Mouse (Mus musculus) myocyte (in vitro differentiated cells): ENCODE data around the gene Ccer2. TPM values are rescaled to one million over a fixed set of nuclear protein-coding genes. Genes with fewer than 3 reads are reported as not detected.

Source experiments
- H3K27me3 ChIP-seq: one replicate; pipeline ENCODE4 v1.6.1; 2011; ENCODE audit not compliant: control insufficient read depth, insufficient read depth, insufficient read length
- H3K36me3 ChIP-seq: one replicate; pipeline ENCODE4 v1.6.1; 2011; ENCODE audit not compliant: control insufficient read depth, insufficient read depth
- H3K4me2 ChIP-seq: one replicate; pipeline ENCODE4 v1.6.1; 2011; ENCODE audit warnings: low read depth, control low read depth
- H3K4me3 ChIP-seq: one replicate; pipeline ENCODE4 v1.5.1; 2011; ENCODE audit warnings: mild to moderate bottlenecking, control low read depth, moderate library complexity
- H3K79me2 ChIP-seq: one replicate; pipeline ENCODE4 v1.6.1; 2011; ENCODE audit not compliant: control insufficient read depth, insufficient read depth
- H3ac ChIP-seq: one replicate; pipeline ENCODE4 v1.6.1; 2011; ENCODE audit not compliant: control insufficient read depth, insufficient read length
- CEBPB ChIP-seq: IDR thresholded peaks from 2 replicates; pipeline ENCODE4 v1.6.1; 2011; ENCODE audit warnings: mild to moderate bottlenecking, moderate library complexity; ENCODE audit not compliant: poor library complexity, insufficient read depth, severe bottlenecking
- E2F4 ChIP-seq: IDR thresholded peaks from one replicate; pipeline ENCODE4 v1.6.1; 2011; ENCODE audit warnings: mild to moderate bottlenecking, control low read depth, moderate library complexity; ENCODE audit not compliant: insufficient read depth
- MAX ChIP-seq: IDR thresholded peaks from one replicate; pipeline ENCODE4 v1.6.1; 2011; ENCODE audit warnings: low read depth, mild to moderate bottlenecking, control low read depth
- MYOD1 ChIP-seq, 3 experiments: IDR thresholded peaks; one replicate each; pipeline ENCODE4 v1.6.1; 2011; ENCODE audit warnings: control low read depth in 2 of 3, low read depth in 2 of 3, mild to moderate bottlenecking in 2 of 3, moderate library complexity in 1 of 3; ENCODE audit not compliant: insufficient read length in 2 of 3, control insufficient read depth in 1 of 3
- MYOG ChIP-seq, 3 experiments: IDR thresholded peaks; one replicate each; pipeline ENCODE4 v1.6.1; 2011; ENCODE audit warnings: control low read depth in 2 of 3, low read depth in 2 of 3, mild to moderate bottlenecking in 2 of 3; ENCODE audit not compliant: insufficient read length in 2 of 3, control insufficient read depth in 1 of 3, insufficient read depth in 1 of 3
- POLR2A ChIP-seq: IDR thresholded peaks from one replicate; pipeline ENCODE4 v1.6.1; 2011; ENCODE audit warnings: low read depth, mild to moderate bottlenecking, control low read depth, moderate library complexity; ENCODE audit not compliant: insufficient read length
- POLR2AphosphoS2 ChIP-seq: IDR thresholded peaks from one replicate; pipeline ENCODE4 v1.6.1; 2011; ENCODE audit warnings: low read depth, control low read depth; ENCODE audit not compliant: insufficient read length
- REST ChIP-seq: IDR thresholded peaks from one replicate; pipeline ENCODE4 v1.6.1; 2011; ENCODE audit warnings: mild to moderate bottlenecking, control low read depth, moderate library complexity; ENCODE audit not compliant: insufficient read depth, insufficient read length
- SRF ChIP-seq: IDR thresholded peaks from one replicate; pipeline ENCODE4 v1.6.1; 2011; ENCODE audit warnings: low read depth; ENCODE audit not compliant: control insufficient read depth, insufficient read length
- TCF12 ChIP-seq: IDR thresholded peaks from one replicate; pipeline ENCODE4 v1.6.1; 2011; ENCODE audit warnings: mild to moderate bottlenecking, control low read depth; ENCODE audit not compliant: poor library complexity, insufficient read depth, severe bottlenecking
- TCF3 ChIP-seq: IDR thresholded peaks from one replicate; pipeline ENCODE4 v1.6.1; 2011; ENCODE audit warnings: low read depth, control low read depth; ENCODE audit not compliant: insufficient read length
- USF1 ChIP-seq: IDR thresholded peaks from one replicate; pipeline ENCODE4 v1.6.1; 2011; ENCODE audit warnings: low read depth, mild to moderate bottlenecking, control low read depth, moderate library complexity
- polyA plus RNA-seq: library from polyadenylated mRNA; unstranded; fragments of >200 nt; fragmentation: generic; extraction: Trizol; gene quantifications from one replicate; pipeline ENCODE4 v1.2.1, GENCODE M21; 2012; ENCODE audit warnings: missing spikeins

Gene Ccer2
- polyA plus RNA-seq, 1 experiment, result not detected

- Histone ChIP-seq H3K4me2 (no peak overlapping the region), H3K79me2 (peaks cover 6% of the 10 kb centered on the region), H3K27me3 (no peaks in the 10 kb centered on the region), H3ac (no peak overlapping the region), H3K36me3 (peaks cover 2% of the 10 kb centered on the region), H3K4me3 (no peak overlapping the region)
- TF ChIP-seq POLR2A (no peak), TCF3 (no peak), E2F4 (no peak), REST (no peak), MAX (no peak), SRF (no peak), USF1 (no peak), MYOD1 (IDR thresholded peaks at IDR 0.05; ENCODE audit: control insufficient read depth in 1 of 3, insufficient read length in 2 of 3, low read depth in 2 of 3) (no peak), TCF12 (no peak), MYOG (IDR thresholded peaks at IDR 0.05; ENCODE audit: control insufficient read depth in 1 of 3, insufficient read depth in 1 of 3, insufficient read length in 2 of 3, low read depth in 2 of 3) (no peak), POLR2AphosphoS2 (no peak), CEBPB (no peak)
These were observed 50.9 kb downstream of the Ccer2 start for GRCm38 (mm10) chr7:28806869-28807268.

GRCm38 (mm10) chr7:28807641-28808220 is 51.8 kb downstream of the Ccer2 start:
- H3K36me3 ChIP-seq, result peaks cover 4% of the 10 kb centered on the region
- H3ac ChIP-seq, result peak overlapping the region; percentile 95
- peaks cover 14% of the 10 kb centered on the region for H3K79me2 ChIP-seq
- peak overlapping the region; percentile 67 for H3K4me3 ChIP-seq
- H3K4me2 ChIP-seq, result peak overlapping the region; percentile 99
- no peaks in the 10 kb centered on the region for H3K27me3 ChIP-seq
- TF ChIP-seq TCF12 (no peak), MAX (no peak), USF1 (no peak)

- H3K36me3 ChIP-seq, result peaks cover 10% of the 10 kb centered on the region
- H3K4me2 ChIP-seq, result peak within 1 kb of the TSS; percentile 99
- TF ChIP-seq E2F4 (no peak), TCF3 (no peak), POLR2AphosphoS2 (peak; percentile 56), POLR2A (peak; percentile 64), MYOD1 (IDR thresholded peaks at IDR 0.05; ENCODE audit: control insufficient read depth in 1 of 3, insufficient read length in 2 of 3, low read depth in 2 of 3) (peak in 2 of 3 experiments; percentile 75 to 86), MYOG (IDR thresholded peaks at IDR 0.05; ENCODE audit: control insufficient read depth in 1 of 3, insufficient read depth in 1 of 3, insufficient read length in 2 of 3, low read depth in 2 of 3) (peak; percentile 41 to 88 (median 51))
- H3K27me3 ChIP-seq, result no peaks in the 10 kb centered on the region
- H3K79me2 ChIP-seq, result peaks cover 21% of the 10 kb centered on the region
- H3ac ChIP-seq, result peak within 1 kb of the TSS; percentile 95
- peak within 1 kb of the TSS; percentile 67 for H3K4me3 ChIP-seq
These were observed 52.4 kb downstream of the Ccer2 start, which contains the start of gene Hnrnpl for GRCm38 (mm10) chr7:28808221-28808941. Gene Hnrnpl (plus strand): TSS chr7:28808541.

Other genes starting within 250 kb of the Ccer2 start
- gene Ifnl2, start 245.7 kb upstream of the Ccer2 start, polyA plus RNA-seq, result not detected
- not detected for gene Ifnl3, start 233.3 kb upstream of the Ccer2 start, polyA plus RNA-seq
- not detected for gene Sycn, start 215.3 kb upstream of the Ccer2 start, polyA plus RNA-seq
- gene Nccrp1, start 208.9 kb upstream of the Ccer2 start, polyA plus RNA-seq, result 0.07 TPM
- gene Samd4b, start 158.0 kb upstream of the Ccer2 start, polyA plus RNA-seq, result 29.4 TPM
- 27.5 TPM for gene Pak4, start 158.0 kb upstream of the Ccer2 start, polyA plus RNA-seq
- gene Acp7, start 124.8 kb upstream of the Ccer2 start, polyA plus RNA-seq, result not detected
- gene Fbxo27, start 63.3 kb upstream of the Ccer2 start, polyA plus RNA-seq, result not detected
- gene Fbxo17, start 39.4 kb upstream of the Ccer2 start, polyA plus RNA-seq, result 33.1 TPM
- 132 TPM for gene Mrps12, start 14.4 kb upstream of the Ccer2 start, polyA plus RNA-seq
- gene Sars2, start 14.2 kb upstream of the Ccer2 start, polyA plus RNA-seq, result 10.5 TPM
- gene Sirt2, start 10.6 kb downstream of the Ccer2 start, polyA plus RNA-seq, result 100.0 TPM
- gene Nfkbib, start 11.3 kb downstream of the Ccer2 start, polyA plus RNA-seq, result 59.3 TPM
- 0.12 TPM for gene Rinl, start 32.8 kb downstream of the Ccer2 start, polyA plus RNA-seq
- 230 TPM for gene Hnrnpl, start 52.4 kb downstream of the Ccer2 start, polyA plus RNA-seq
- 132 TPM for gene Ech1, start 69.0 kb downstream of the Ccer2 start, polyA plus RNA-seq
- gene Lgals4, start 77.7 kb downstream of the Ccer2 start, polyA plus RNA-seq, result 3.0 TPM
- gene Lgals7, start 107.7 kb downstream of the Ccer2 start, polyA plus RNA-seq, result 0.50 TPM
- gene Capn12, start 125.2 kb downstream of the Ccer2 start, polyA plus RNA-seq, result 0.24 TPM
- 270 TPM for gene Actn4, start 206.2 kb downstream of the Ccer2 start, polyA plus RNA-seq
- 335 TPM for gene Eif3k, start 225.7 kb downstream of the Ccer2 start, polyA plus RNA-seq
- 0.18 TPM for gene Map4k1, start 225.9 kb downstream of the Ccer2 start, polyA plus RNA-seq